Mouse (Mus musculus): ENCODE measurements around the gene Nln. TPM values are rescaled to one million over a fixed set of nuclear protein-coding genes. Genes with fewer than 3 reads are reported as not detected.
A peak's percentile ranks its signal among the peaks of the same experiment; 100 is the strongest.

The Nln gene
- polyA plus RNA-seq, 1 experiment from 2014 or later, result 21.5 TPM

GRCm38 (mm10) chr13:104084600-104084999 lies 24.8 kb downstream of the Nln start:
- no peak overlapping the region for H3K27ac ChIP-seq (replicated peaks; ENCODE audit: low read depth, low read length)
- H3K9ac ChIP-seq (ENCODE audit: low read depth, low read length), result no peak overlapping the region
- WGBS, result 49% methylated on average over 2 of the region's 2 CpGs
- no peaks in the 10 kb centered on the region for H3K4me1 ChIP-seq (ENCODE audit: control insufficient read depth, insufficient read depth, low read length)
- no peak overlapping the region for H3K4me3 ChIP-seq (ENCODE audit: low read depth, low read length)
- ATAC-seq (ENCODE audit: low read depth), result no peak
- no peak for DNase-seq (ENCODE audit: low spot score)
- no peaks in the 10 kb centered on the region for H3K27me3 ChIP-seq (replicated peaks; ENCODE audit: control insufficient read depth, insufficient read depth, low read length)
- no peaks in the 10 kb centered on the region for H3K36me3 ChIP-seq (ENCODE audit: control insufficient read depth, insufficient read depth, low read length)
- no peaks in the 10 kb centered on the region for H3K9me3 ChIP-seq (ENCODE audit: control insufficient read depth, low read length)
- H3K4me2 ChIP-seq (ENCODE audit: low read depth, low read length), result no peak overlapping the region

- WGBS, result 86% methylated on average over 6 of the region's 7 CpGs
- no peaks in the 10 kb centered on the region for H3K36me3 ChIP-seq (ENCODE audit: control insufficient read depth, insufficient read depth, low read length)
- no peak overlapping the region for H3K9ac ChIP-seq (ENCODE audit: low read depth, low read length)
- H3K4me3 ChIP-seq (ENCODE audit: low read depth, low read length), result no peak overlapping the region
- no peaks in the 10 kb centered on the region for H3K4me1 ChIP-seq (ENCODE audit: control insufficient read depth, insufficient read depth, low read length)
- no peak overlapping the region for H3K4me2 ChIP-seq (ENCODE audit: low read depth, low read length)
- no peak for DNase-seq (ENCODE audit: low spot score)
- ATAC-seq (ENCODE audit: low read depth), result no peak
- no peak overlapping the region for H3K27ac ChIP-seq (replicated peaks; ENCODE audit: low read depth, low read length)
- no peaks in the 10 kb centered on the region for H3K9me3 ChIP-seq (ENCODE audit: control insufficient read depth, low read length)
- H3K27me3 ChIP-seq (replicated peaks; ENCODE audit: control insufficient read depth, insufficient read depth, low read length), result no peaks in the 10 kb centered on the region
Observed at GRCm38 (mm10) chr13:104082504-104082903, 26.9 kb downstream of the Nln start.

- H3K36me3 ChIP-seq (ENCODE audit: control insufficient read depth, insufficient read depth, low read length), result no peaks in the 10 kb centered on the region
- 71% methylated on average over 6 of the region's 6 CpGs for WGBS
- no peak overlapping the region for H3K9ac ChIP-seq (ENCODE audit: low read depth, low read length)
- H3K4me3 ChIP-seq (ENCODE audit: low read depth, low read length), result no peak overlapping the region
- DNase-seq (ENCODE audit: low spot score), result peak; percentile 58
- H3K27me3 ChIP-seq (replicated peaks; ENCODE audit: control insufficient read depth, insufficient read depth, low read length), result no peaks in the 10 kb centered on the region
- peak; percentile 68; the same call in 1 of the 2 replicates for ATAC-seq (ENCODE audit: low read depth)
- no peak overlapping the region for H3K4me2 ChIP-seq (ENCODE audit: low read depth, low read length)
- H3K9me3 ChIP-seq (ENCODE audit: control insufficient read depth, low read length), result no peaks in the 10 kb centered on the region
- H3K4me1 ChIP-seq (ENCODE audit: control insufficient read depth, insufficient read depth, low read length), result no peaks in the 10 kb centered on the region
- no peak overlapping the region for H3K27ac ChIP-seq (replicated peaks; ENCODE audit: low read depth, low read length)
Observed at GRCm38 (mm10) chr13:104076993-104077392, 32.4 kb downstream of the Nln start.

GRCm38 (mm10) chr13:104074731-104075130 lies 34.7 kb downstream of the Nln start:
- no peak for ATAC-seq (ENCODE audit: low read depth)
- Histone ChIP-seq H3K4me2 (ENCODE audit: low read depth, low read length) (no peak overlapping the region), H3K4me1 (ENCODE audit: control insufficient read depth, insufficient read depth, low read length) (no peaks in the 10 kb centered on the region), H3K27me3 (replicated peaks; ENCODE audit: control insufficient read depth, insufficient read depth, low read length) (no peaks in the 10 kb centered on the region), H3K27ac (replicated peaks; ENCODE audit: low read depth, low read length) (no peak overlapping the region), H3K9me3 (ENCODE audit: control insufficient read depth, low read length) (no peaks in the 10 kb centered on the region), H3K36me3 (ENCODE audit: control insufficient read depth, insufficient read depth, low read length) (no peaks in the 10 kb centered on the region), H3K9ac (ENCODE audit: low read depth, low read length) (no peak overlapping the region), H3K4me3 (ENCODE audit: low read depth, low read length) (no peak overlapping the region)
- WGBS, result 81% methylated on average over 10 of the region's 10 CpGs
- peak; percentile 50 for DNase-seq (ENCODE audit: low spot score)

DNA sequence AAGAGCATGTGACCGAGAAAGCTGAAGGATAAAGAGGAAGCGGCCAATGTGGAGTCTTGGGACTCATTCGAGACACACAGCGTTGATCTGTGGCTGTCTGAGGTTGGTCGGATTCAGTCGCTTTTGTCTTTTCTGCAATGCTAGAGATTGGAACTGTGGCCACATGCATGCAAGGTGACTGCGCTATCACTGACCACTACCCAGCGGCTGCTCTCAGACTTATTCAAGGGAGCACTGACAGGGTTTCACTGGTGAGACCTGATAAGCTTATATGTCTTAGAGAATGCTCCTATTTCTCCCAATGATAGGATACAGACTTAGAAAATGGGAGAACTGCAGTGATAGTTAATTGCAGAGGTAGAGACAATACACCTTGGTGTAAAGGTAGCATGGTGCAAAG lies 35.2 kb downstream of the Nln start:
- DNase-seq (ENCODE audit: low spot score) (no peak), ATAC-seq (ENCODE audit: low read depth) (no peak)
- Histone ChIP-seq H3K4me2 (ENCODE audit: low read depth, low read length) (no peak overlapping the region), H3K4me1 (ENCODE audit: control insufficient read depth, insufficient read depth, low read length) (no peaks in the 10 kb centered on the region), H3K4me3 (ENCODE audit: low read depth, low read length) (no peak overlapping the region), H3K27me3 (replicated peaks; ENCODE audit: control insufficient read depth, insufficient read depth, low read length) (no peaks in the 10 kb centered on the region), H3K27ac (replicated peaks; ENCODE audit: low read depth, low read length) (no peak overlapping the region), H3K9ac (ENCODE audit: low read depth, low read length) (no peak overlapping the region), H3K36me3 (ENCODE audit: control insufficient read depth, insufficient read depth, low read length) (no peaks in the 10 kb centered on the region), H3K9me3 (ENCODE audit: control insufficient read depth, low read length) (no peaks in the 10 kb centered on the region)
- WGBS, result 92% methylated on average over 8 of the region's 8 CpGs

- Histone ChIP-seq H3K27ac (replicated peaks; ENCODE audit: low read depth, low read length) (no peak overlapping the region), H3K9me3 (ENCODE audit: control insufficient read depth, low read length) (no peaks in the 10 kb centered on the region), H3K4me3 (ENCODE audit: low read depth, low read length) (no peak overlapping the region), H3K4me1 (ENCODE audit: control insufficient read depth, insufficient read depth, low read length) (no peaks in the 10 kb centered on the region), H3K4me2 (ENCODE audit: low read depth, low read length) (no peak overlapping the region), H3K36me3 (ENCODE audit: control insufficient read depth, insufficient read depth, low read length) (peaks cover 4% of the 10 kb centered on the region; the same call in 1 of the 2 replicates), H3K27me3 (replicated peaks; ENCODE audit: control insufficient read depth, insufficient read depth, low read length) (no peaks in the 10 kb centered on the region), H3K9ac (ENCODE audit: low read depth, low read length) (no peak overlapping the region)
- no peak for DNase-seq (ENCODE audit: low spot score)
- no peak for ATAC-seq (ENCODE audit: low read depth)
- WGBS, result 84% methylated on average over 9 of the region's 9 CpGs
Observed at GRCm38 (mm10) chr13:104072351-104072750, 37.1 kb downstream of the Nln start.

GRCm38 (mm10) chr13:104070703-104071102 lies 38.7 kb downstream of the Nln start:
- Histone ChIP-seq H3K27ac (replicated peaks; ENCODE audit: low read depth, low read length) (no peak overlapping the region), H3K27me3 (replicated peaks; ENCODE audit: control insufficient read depth, insufficient read depth, low read length) (no peaks in the 10 kb centered on the region), H3K9ac (ENCODE audit: low read depth, low read length) (no peak overlapping the region), H3K36me3 (ENCODE audit: control insufficient read depth, insufficient read depth, low read length) (peaks cover 4% of the 10 kb centered on the region; the same call in 1 of the 2 replicates), H3K4me3 (ENCODE audit: low read depth, low read length) (no peak overlapping the region), H3K4me1 (ENCODE audit: control insufficient read depth, insufficient read depth, low read length) (no peaks in the 10 kb centered on the region), H3K4me2 (ENCODE audit: low read depth, low read length) (no peak overlapping the region), H3K9me3 (ENCODE audit: control insufficient read depth, low read length) (no peaks in the 10 kb centered on the region)
- ATAC-seq (ENCODE audit: low read depth) (no peak), DNase-seq (ENCODE audit: low spot score) (no peak)
- 78% methylated on average over 3 of the region's 3 CpGs for WGBS

GRCm38 (mm10) chr13:104069216-104069615 lies 40.2 kb downstream of the Nln start:
- Histone ChIP-seq H3K27me3 (replicated peaks; ENCODE audit: control insufficient read depth, insufficient read depth, low read length) (no peaks in the 10 kb centered on the region), H3K9ac (ENCODE audit: low read depth, low read length) (no peak overlapping the region), H3K4me3 (ENCODE audit: low read depth, low read length) (no peak overlapping the region), H3K27ac (replicated peaks; ENCODE audit: low read depth, low read length) (no peak overlapping the region), H3K36me3 (ENCODE audit: control insufficient read depth, insufficient read depth, low read length) (peaks cover 11% of the 10 kb centered on the region; the same call in 1 of the 2 replicates), H3K4me2 (ENCODE audit: low read depth, low read length) (no peak overlapping the region), H3K9me3 (ENCODE audit: control insufficient read depth, low read length) (no peaks in the 10 kb centered on the region), H3K4me1 (ENCODE audit: control insufficient read depth, insufficient read depth, low read length) (no peaks in the 10 kb centered on the region)
- DNase-seq (ENCODE audit: low spot score), result no peak
- 89% methylated on average over 11 of the region's 11 CpGs for WGBS
- ATAC-seq (ENCODE audit: low read depth), result no peak

GRCm38 (mm10) chr13:104065649-104066347 lies 43.6 kb downstream of the Nln start:
- DNase-seq (ENCODE audit: low spot score) (no peak), ATAC-seq (ENCODE audit: low read depth) (no peak; the same call in 1 of the 2 replicates)
- WGBS, result 56% methylated on average over 2 of the region's 2 CpGs
- Histone ChIP-seq H3K36me3 (ENCODE audit: control insufficient read depth, insufficient read depth, low read length) (peaks cover 16% of the 10 kb centered on the region; the same call in 1 of the 2 replicates), H3K4me1 (ENCODE audit: control insufficient read depth, insufficient read depth, low read length) (no peaks in the 10 kb centered on the region), H3K27me3 (replicated peaks; ENCODE audit: control insufficient read depth, insufficient read depth, low read length) (no peaks in the 10 kb centered on the region), H3K27ac (replicated peaks; ENCODE audit: low read depth, low read length) (no peak overlapping the region), H3K4me2 (ENCODE audit: low read depth, low read length) (no peak overlapping the region), H3K4me3 (ENCODE audit: low read depth, low read length) (no peak overlapping the region), H3K9ac (ENCODE audit: low read depth, low read length) (no peak overlapping the region), H3K9me3 (ENCODE audit: control insufficient read depth, low read length) (no peaks in the 10 kb centered on the region)

Data from embryonic facial prominence, embryonic 14.5 days (tissue).